Mouse (Mus musculus): ENCODE measurements around the gene Htr6. TPM values are rescaled to one million over a fixed set of nuclear protein-coding genes. Genes with fewer than 3 reads are reported as not detected.

Gene Htr6
- polyA plus RNA-seq, 1 experiment: 0.15 TPM

GRCm38 (mm10) chr4:139034540-139034939 is 40.8 kb downstream of the Htr6 start:
- no peaks in the 10 kb centered on the region for H3K4me1 ChIP-seq (ENCODE audit: control insufficient read depth, insufficient read depth, low read length)
- TF ChIP-seq POLR2A (IDR thresholded peaks at IDR 0.05; ENCODE audit: control insufficient read depth, low read depth, low read length): no peak
- no peak for TF ChIP-seq CTCF (IDR thresholded peaks at IDR 0.05; ENCODE audit: control insufficient read depth, insufficient read depth, insufficient replicate concordance, low read depth, low read length)
- H3K27ac ChIP-seq (ENCODE audit: control insufficient read depth, insufficient read depth, low read depth, low read length): no peak overlapping the region
- no peak overlapping the region for H3K4me3 ChIP-seq (ENCODE audit: control insufficient read depth, low read depth, low read length)
- H3K36me3 ChIP-seq (ENCODE audit: control insufficient read depth, insufficient read depth, low read length): no peaks in the 10 kb centered on the region
- H3K27me3 ChIP-seq (ENCODE audit: control insufficient read depth, insufficient read depth, low read length): no peaks in the 10 kb centered on the region

- Histone ChIP-seq H3K4me1 (ENCODE audit: control insufficient read depth, insufficient read depth, low read length) (no peaks in the 10 kb centered on the region), H3K27ac (ENCODE audit: control insufficient read depth, insufficient read depth, low read depth, low read length) (no peak overlapping the region), H3K27me3 (ENCODE audit: control insufficient read depth, insufficient read depth, low read length) (no peaks in the 10 kb centered on the region), H3K4me3 (ENCODE audit: control insufficient read depth, low read depth, low read length) (no peak overlapping the region), H3K36me3 (ENCODE audit: control insufficient read depth, insufficient read depth, low read length) (no peaks in the 10 kb centered on the region)
- no peak for TF ChIP-seq POLR2A (IDR thresholded peaks at IDR 0.05; ENCODE audit: control insufficient read depth, low read depth, low read length)
- no peak for TF ChIP-seq CTCF (IDR thresholded peaks at IDR 0.05; ENCODE audit: control insufficient read depth, insufficient read depth, insufficient replicate concordance, low read depth, low read length)
Observed at GRCm38 (mm10) chr4:139034010-139034367, 41.4 kb downstream of the Htr6 start.

GRCm38 (mm10) chr4:139033263-139034009 is 41.9 kb downstream of the Htr6 start:
- H3K27ac ChIP-seq (ENCODE audit: control insufficient read depth, insufficient read depth, low read depth, low read length): no peak overlapping the region
- no peaks in the 10 kb centered on the region for H3K36me3 ChIP-seq (ENCODE audit: control insufficient read depth, insufficient read depth, low read length)
- no peaks in the 10 kb centered on the region for H3K27me3 ChIP-seq (ENCODE audit: control insufficient read depth, insufficient read depth, low read length)
- TF ChIP-seq CTCF (IDR thresholded peaks at IDR 0.05; ENCODE audit: control insufficient read depth, insufficient read depth, insufficient replicate concordance, low read depth, low read length) (no peak), POLR2A (IDR thresholded peaks at IDR 0.05; ENCODE audit: control insufficient read depth, low read depth, low read length) (no peak)
- no peaks in the 10 kb centered on the region for H3K4me1 ChIP-seq (ENCODE audit: control insufficient read depth, insufficient read depth, low read length)
- H3K4me3 ChIP-seq (ENCODE audit: control insufficient read depth, low read depth, low read length): no peak overlapping the region

- TF ChIP-seq POLR2A (IDR thresholded peaks at IDR 0.05; ENCODE audit: control insufficient read depth, low read depth, low read length): no peak
- no peak for TF ChIP-seq CTCF (IDR thresholded peaks at IDR 0.05; ENCODE audit: control insufficient read depth, insufficient read depth, insufficient replicate concordance, low read depth, low read length)
- Histone ChIP-seq H3K4me1 (ENCODE audit: control insufficient read depth, insufficient read depth, low read length) (no peaks in the 10 kb centered on the region), H3K27me3 (ENCODE audit: control insufficient read depth, insufficient read depth, low read length) (no peaks in the 10 kb centered on the region), H3K36me3 (ENCODE audit: control insufficient read depth, insufficient read depth, low read length) (no peaks in the 10 kb centered on the region), H3K27ac (ENCODE audit: control insufficient read depth, insufficient read depth, low read depth, low read length) (no peak overlapping the region), H3K4me3 (ENCODE audit: control insufficient read depth, low read depth, low read length) (no peak overlapping the region)
Observed at GRCm38 (mm10) chr4:139032521-139032920, 42.8 kb downstream of the Htr6 start.

GRCm38 (mm10) chr4:139030675-139031074 is 44.7 kb downstream of the Htr6 start:
- Histone ChIP-seq H3K4me1 (ENCODE audit: control insufficient read depth, insufficient read depth, low read length) (no peaks in the 10 kb centered on the region), H3K4me3 (ENCODE audit: control insufficient read depth, low read depth, low read length) (no peak overlapping the region), H3K36me3 (ENCODE audit: control insufficient read depth, insufficient read depth, low read length) (no peaks in the 10 kb centered on the region), H3K27ac (ENCODE audit: control insufficient read depth, insufficient read depth, low read depth, low read length) (no peak overlapping the region), H3K27me3 (ENCODE audit: control insufficient read depth, insufficient read depth, low read length) (no peaks in the 10 kb centered on the region)
- TF ChIP-seq POLR2A (IDR thresholded peaks at IDR 0.05; ENCODE audit: control insufficient read depth, low read depth, low read length): no peak
- TF ChIP-seq CTCF (IDR thresholded peaks at IDR 0.05; ENCODE audit: control insufficient read depth, insufficient read depth, insufficient replicate concordance, low read depth, low read length): no peak

GRCm38 (mm10) chr4:139024379-139024778 is 51.0 kb downstream of the Htr6 start:
- TF ChIP-seq CTCF (IDR thresholded peaks at IDR 0.05; ENCODE audit: control insufficient read depth, insufficient read depth, insufficient replicate concordance, low read depth, low read length) (no peak), POLR2A (IDR thresholded peaks at IDR 0.05; ENCODE audit: control insufficient read depth, low read depth, low read length) (no peak)

GRCm38 (mm10) chr4:139020385-139020784 is 55.0 kb downstream of the Htr6 start:
- Histone ChIP-seq H3K27me3 (ENCODE audit: control insufficient read depth, insufficient read depth, low read length) (no peaks in the 10 kb centered on the region), H3K36me3 (ENCODE audit: control insufficient read depth, insufficient read depth, low read length) (no peaks in the 10 kb centered on the region), H3K27ac (ENCODE audit: control insufficient read depth, insufficient read depth, low read depth, low read length) (no peak overlapping the region), H3K4me1 (ENCODE audit: control insufficient read depth, insufficient read depth, low read length) (no peaks in the 10 kb centered on the region), H3K4me3 (ENCODE audit: control insufficient read depth, low read depth, low read length) (no peak overlapping the region)
- no peak for TF ChIP-seq POLR2A (IDR thresholded peaks at IDR 0.05; ENCODE audit: control insufficient read depth, low read depth, low read length)
- no peak for TF ChIP-seq CTCF (IDR thresholded peaks at IDR 0.05; ENCODE audit: control insufficient read depth, insufficient read depth, insufficient replicate concordance, low read depth, low read length)

More at GRCm38 (mm10) chr4:139024379-139024778, 51.0 kb downstream of the Htr6 start:
- Histone ChIP-seq H3K27ac (ENCODE audit: control insufficient read depth, insufficient read depth, low read depth, low read length) (no peak overlapping the region), H3K4me3 (ENCODE audit: control insufficient read depth, low read depth, low read length) (no peak overlapping the region), H3K4me1 (ENCODE audit: control insufficient read depth, insufficient read depth, low read length) (no peaks in the 10 kb centered on the region), H3K36me3 (ENCODE audit: control insufficient read depth, insufficient read depth, low read length) (no peaks in the 10 kb centered on the region), H3K27me3 (ENCODE audit: control insufficient read depth, insufficient read depth, low read length) (no peaks in the 10 kb centered on the region)

Data from testis, adult 2 months (tissue).